Mouse (Mus musculus) liver, embryonic 11.5 days (tissue): Measurements from ENCODE around the gene Hyal6. TPM values are rescaled to one million over a fixed set of nuclear protein-coding genes. Genes with fewer than 3 reads are reported as not detected.

Source experiments
- ATAC-seq: fragments of 200-750 bp; cut with Nextera tagmentation; replicated peaks from 2 replicates; pipeline ENCODE4 v1.8.0; 2017; ENCODE audit warnings: moderate number of reproducible peaks, mild to moderate bottlenecking, moderate TSS enrichment, moderate library complexity; ENCODE audit not compliant: low FRiP score
- DNase-seq: peaks from one replicate; pipeline ENCODE4 v3.0.0-alpha.2; 2017; ENCODE audit warnings: low spot score
- H3K27ac ChIP-seq: fragments of 300-500 bp; sonication (generic); 2 replicates; pipeline ENCODE4 v1.5.1; 2014; ENCODE audit warnings: mild to moderate bottlenecking, low read depth, low read length, control low read depth
- H3K27me3 ChIP-seq: fragments of 300-500 bp; sonication (generic); replicated peaks from 2 replicates; pipeline ENCODE4 v1.6.1; 2014; ENCODE audit warnings: low read length, mixed read lengths; ENCODE audit not compliant: control insufficient read depth, insufficient read depth
- H3K36me3 ChIP-seq: fragments of 300-500 bp; sonication (generic); 2 replicates; pipeline ENCODE4 v1.6.1; 2014; ENCODE audit warnings: mild to moderate bottlenecking, low read length, moderate library complexity, mixed read lengths; ENCODE audit not compliant: control insufficient read depth, insufficient read depth
- H3K4me1 ChIP-seq: fragments of 300-500 bp; sonication (generic); replicated peaks from 2 replicates; pipeline ENCODE4 v1.6.1; 2014; ENCODE audit warnings: low read length, mixed read lengths; ENCODE audit not compliant: control insufficient read depth, insufficient read depth
- H3K4me2 ChIP-seq: fragments of 300-500 bp; sonication (generic); 2 replicates; pipeline ENCODE4 v1.6.1; 2014; ENCODE audit warnings: mild to moderate bottlenecking, control low read depth, moderate library complexity
- H3K4me3 ChIP-seq: fragments of 300-500 bp; sonication (generic); 2 replicates; pipeline ENCODE4 v1.5.1; 2014; ENCODE audit warnings: low read depth, low read length, control low read depth
- H3K9ac ChIP-seq: fragments of 300-500 bp; sonication (generic); 2 replicates; pipeline ENCODE4 v1.6.1; 2014; ENCODE audit warnings: low read depth, low read length, control low read depth
- H3K9me3 ChIP-seq: fragments of 300-500 bp; sonication (generic); 2 replicates; pipeline ENCODE4 v1.6.1; 2016; ENCODE audit warnings: low read length, inconsistent platforms, mixed read lengths; ENCODE audit not compliant: control insufficient read depth
- WGBS: fragments of 180-500 bp; shearing (Covaris S2); extraction: QIAGEN DNeasy Blood & Tissue Kit; methylation state at CpG from one replicate; pipeline ENCODE4 v1.1.7; 2014; 5-methylcytosine and 5-hydroxymethylcytosine counted together
- polyA plus RNA-seq: library from polyadenylated mRNA; unstranded; fragments of >200 nt; fragmentation: Nextera tagmentation; extraction: Ambion mirVana; gene quantifications from 2 replicates; pipeline ENCODE4 v1.2.1, GENCODE M21; 2014

Gene Hyal6
- polyA plus RNA-seq, 1 experiment from 2014 or later: not detected

- Histone ChIP-seq H3K9me3 (no peaks in the 10 kb centered on the region), H3K36me3 (no peaks in the 10 kb centered on the region), H3K9ac (no peak overlapping the region), H3K27ac (no peak overlapping the region), H3K27me3 (no peaks in the 10 kb centered on the region), H3K4me1 (no peaks in the 10 kb centered on the region), H3K4me3 (no peak overlapping the region), H3K4me2 (no peak overlapping the region)
- DNase-seq (no peak), ATAC-seq (no peak)
- WGBS: 44% methylated on average over 1 of the region's 1 CpGs
Measured at GRCm38 (mm10) chr6:24728130-24728529, 4.9 kb upstream of the Hyal6 start.

- 80% methylated on average over 6 of the region's 6 CpGs for WGBS
- DNase-seq (no peak), ATAC-seq (no peak)
- Histone ChIP-seq H3K9ac (no peak overlapping the region), H3K36me3 (no peaks in the 10 kb centered on the region), H3K4me3 (no peak overlapping the region), H3K9me3 (no peaks in the 10 kb centered on the region), H3K27ac (no peak overlapping the region), H3K27me3 (no peaks in the 10 kb centered on the region), H3K4me2 (no peak overlapping the region), H3K4me1 (no peaks in the 10 kb centered on the region)
Measured at GRCm38 (mm10) chr6:24734565-24734964, 1.5 kb downstream of the Hyal6 start.

- no peak within 1 kb of the TSS for H3K9ac ChIP-seq
- H3K9me3 ChIP-seq: no peaks in the 10 kb centered on the region
- no peak for ATAC-seq
- H3K4me3 ChIP-seq: no peak within 1 kb of the TSS
- DNase-seq: no peak
- WGBS: 75% methylated on average over 4 of the region's 4 CpGs
- no peaks in the 10 kb centered on the region for H3K36me3 ChIP-seq
- H3K27ac ChIP-seq: no peak within 1 kb of the TSS
- no peaks in the 10 kb centered on the region for H3K27me3 ChIP-seq
- no peaks in the 10 kb centered on the region for H3K4me1 ChIP-seq
- no peak within 1 kb of the TSS for H3K4me2 ChIP-seq
Measured at GRCm38 (mm10) chr6:24748029-24748428, 15.0 kb downstream of the Hyal6 start, which contains the start of gene Hyal4. TSS of gene Hyal4 (plus strand) at chr6:24748329.

- H3K36me3 ChIP-seq: no peaks in the 10 kb centered on the region
- H3K4me2 ChIP-seq: no peak overlapping the region
- no peak for ATAC-seq
- 84% methylated on average over 3 of the region's 3 CpGs for WGBS
- H3K9me3 ChIP-seq: no peaks in the 10 kb centered on the region
- no peak overlapping the region for H3K4me3 ChIP-seq
- no peak overlapping the region for H3K27ac ChIP-seq
- no peaks in the 10 kb centered on the region for H3K4me1 ChIP-seq
- H3K27me3 ChIP-seq: no peaks in the 10 kb centered on the region
- DNase-seq: no peak
- no peak overlapping the region for H3K9ac ChIP-seq
Measured at GRCm38 (mm10) chr6:24759281-24759680, 26.2 kb downstream of the Hyal6 start.

GRCm38 (mm10) chr6:24766261-24766660 is 33.2 kb downstream of the Hyal6 start:
- ATAC-seq: no peak

DNA sequence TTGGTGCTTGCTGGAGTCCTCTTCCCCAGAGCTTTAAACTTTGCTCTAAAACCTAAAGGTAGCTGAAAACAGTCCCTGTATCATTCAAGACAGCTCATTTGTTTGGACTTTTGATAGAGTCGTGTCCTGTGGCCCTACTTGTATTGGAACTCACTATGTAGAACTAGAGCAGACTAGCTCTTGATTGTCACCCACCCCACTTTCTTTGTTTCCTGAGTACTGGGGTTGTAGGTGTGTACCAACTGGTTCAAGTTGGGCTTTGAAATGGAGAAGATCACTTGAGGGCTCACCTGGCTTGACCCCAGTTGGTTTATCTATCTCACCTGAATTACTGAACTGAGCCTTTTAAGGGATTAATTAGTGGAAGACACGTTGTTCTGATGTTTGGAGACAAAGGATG is 46.1 kb downstream of the Hyal6 start:
- no peaks in the 10 kb centered on the region for H3K36me3 ChIP-seq
- no peaks in the 10 kb centered on the region for H3K27me3 ChIP-seq
- no peak overlapping the region for H3K4me2 ChIP-seq
- H3K9me3 ChIP-seq: no peaks in the 10 kb centered on the region
- no peak overlapping the region for H3K27ac ChIP-seq
- WGBS: 55% methylated on average over 2 of the region's 2 CpGs
- no peaks in the 10 kb centered on the region for H3K4me1 ChIP-seq
- no peak for DNase-seq
- H3K4me3 ChIP-seq: no peak overlapping the region
- no peak for ATAC-seq
- H3K9ac ChIP-seq: no peak overlapping the region

More at GRCm38 (mm10) chr6:24766261-24766660, 33.2 kb downstream of the Hyal6 start:
- no peak overlapping the region for H3K4me2 ChIP-seq
- H3K4me3 ChIP-seq: no peak overlapping the region
- H3K27ac ChIP-seq: no peak overlapping the region
- WGBS: 81% methylated on average over 2 of the region's 2 CpGs
- no peak overlapping the region for H3K9ac ChIP-seq
- H3K36me3 ChIP-seq: no peaks in the 10 kb centered on the region
- H3K9me3 ChIP-seq: no peaks in the 10 kb centered on the region
- no peaks in the 10 kb centered on the region for H3K4me1 ChIP-seq
- DNase-seq: no peak
- H3K27me3 ChIP-seq: no peaks in the 10 kb centered on the region

DNA sequence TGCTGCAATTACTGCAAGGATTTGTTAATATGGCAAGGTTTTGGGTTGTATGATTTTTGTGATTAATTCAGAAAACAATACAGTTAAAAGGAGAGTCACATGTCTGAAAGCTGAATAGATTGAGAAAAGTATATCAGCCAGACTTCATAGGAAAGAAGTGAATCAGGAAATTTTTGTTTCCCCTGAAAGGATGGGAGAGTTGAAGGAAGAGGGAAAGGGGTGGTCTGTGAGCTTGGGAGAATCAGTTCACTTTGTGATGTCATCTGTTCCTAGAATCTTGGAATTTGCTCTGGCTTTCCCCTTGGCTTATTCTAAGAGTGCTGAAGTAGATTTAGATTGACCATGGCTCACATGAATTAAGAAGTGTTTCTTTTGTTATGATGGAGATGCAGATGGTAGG is 57.8 kb downstream of the Hyal6 start, which contains the start of gene Spam1:
Spam1 (plus strand) TSS at position 301 of the 400 bp plus-strand sequence.
- no peak within 1 kb of the TSS for H3K4me3 ChIP-seq
- H3K9me3 ChIP-seq: no peaks in the 10 kb centered on the region
- no peak within 1 kb of the TSS for H3K9ac ChIP-seq
- H3K4me2 ChIP-seq: no peak within 1 kb of the TSS
- H3K27ac ChIP-seq: no peak within 1 kb of the TSS
- no peaks in the 10 kb centered on the region for H3K36me3 ChIP-seq
- no peaks in the 10 kb centered on the region for H3K27me3 ChIP-seq
- H3K4me1 ChIP-seq: no peaks in the 10 kb centered on the region
- DNase-seq (no peak), ATAC-seq (no peak)

Other genes starting within 250 kb of the Hyal6 start
- gene Iqub, start 218.2 kb upstream of the Hyal6 start, polyA plus RNA-seq: 0.16 TPM in 1 of 2 replicates, not detected in the other
- gene Ndufa5, start 205.2 kb upstream of the Hyal6 start, polyA plus RNA-seq: 343 and 381 TPM in 2 replicates
- gene Asb15, start 205.1 kb upstream of the Hyal6 start, polyA plus RNA-seq: not detected in 2 replicates
- 0.14 and 0.41 TPM in 2 replicates for gene Lmod2, start 135.5 kb upstream of the Hyal6 start, polyA plus RNA-seq
- 28.2 and 29.4 TPM in 2 replicates for gene Wasl, start 68.2 kb upstream of the Hyal6 start, polyA plus RNA-seq
- not detected in 2 replicates for gene Hyal4, start 15.1 kb downstream of the Hyal6 start, polyA plus RNA-seq
- not detected in 2 replicates for gene Spam1, start 57.9 kb downstream of the Hyal6 start, polyA plus RNA-seq
- gene Hyal5, start 124.8 kb downstream of the Hyal6 start, polyA plus RNA-seq: not detected in 2 replicates
- gene Tmem229a, start 223.1 kb downstream of the Hyal6 start, polyA plus RNA-seq: 0.05 and 0.12 TPM in 2 replicates